Mouse (Mus musculus) T-helper 17 cell (primary cell): ENCODE results near the gene Nup43.

ENCODE experiments used
- in situ Hi-C, 2 experiments: fragments of 300-600 bp; cut with MboI, MseI; formaldehyde crosslinking; loops; 1 replicate in 1 of 2; 2 replicates in 1 of 2; pipeline ENCODE4 v1.15.1; 2025; ENCODE audit warnings: high pct_unique_total_duplicates in 2 of 2

Gene Nup43

GRCm38 (mm10) chr10:7681343-7682025 is 14.2 kb downstream of the Nup43 start:
- in situ Hi-C loops: no loop called here

- in situ Hi-C loops: no loop called here
These were observed 14.9 kb downstream of the Nup43 start for GRCm38 (mm10) chr10:7682249-7682648.

GRCm38 (mm10) chr10:7686902-7687301 is 19.6 kb downstream of the Nup43 start:
- in situ Hi-C loops: loop anchor here in 1 of 2 experiments (5.0 kb wide), 1 partner anchor 35 kb away; no protein-coding TSS in a partner anchor

GRCm38 (mm10) chr10:7695286-7695685 is 28.0 kb downstream of the Nup43 start:
- in situ Hi-C loops: no loop called here

GRCm38 (mm10) chr10:7700120-7700519 is 32.8 kb downstream of the Nup43 start:
- in situ Hi-C loops: no loop called here

- in situ Hi-C loops: no loop called here
These were observed 35.3 kb downstream of the Nup43 start for GRCm38 (mm10) chr10:7702586-7702985.

- in situ Hi-C loops: loop anchor here in 1 of 2 experiments (10.0 kb wide), 1 partner anchor 215 kb away; no protein-coding TSS in a partner anchor
These were observed 42.8 kb downstream of the Nup43 start for GRCm38 (mm10) chr10:7710121-7710520.

GRCm38 (mm10) chr10:7712506-7712905 is 45.2 kb downstream of the Nup43 start:
- in situ Hi-C loops: loop anchor here in 1 of 2 experiments (10.0 kb wide), 1 partner anchor 218 kb away; no protein-coding TSS in a partner anchor

- in situ Hi-C loops: loop anchor here in 1 of 2 experiments (10.0 kb wide), 1 partner anchor 220 kb away; no protein-coding TSS in a partner anchor
These were observed 47.8 kb downstream of the Nup43 start for GRCm38 (mm10) chr10:7715056-7715455.

GRCm38 (mm10) chr10:7725751-7726500 is 58.6 kb downstream of the Nup43 start, which contains the start of gene Katna1:
Katna1 (plus strand) TSS chr10:7726000.
- in situ Hi-C loops: loop anchor here in 1 of 2 experiments (10.0 kb wide), 1 partner anchor 59 kb away; no protein-coding TSS in a partner anchor

GRCm38 (mm10) chr10:7726501-7726812 is 59.2 kb downstream of the Nup43 start:
- in situ Hi-C loops: loop anchor here in 1 of 2 experiments (10.0 kb wide), 1 partner anchor 58 kb away; no protein-coding TSS in a partner anchor

GRCm38 (mm10) chr10:7727011-7727410 is 59.7 kb downstream of the Nup43 start:
- in situ Hi-C loops: loop anchor here in 1 of 2 experiments (10.0 kb wide), 1 partner anchor 58 kb away; no protein-coding TSS in a partner anchor
